Mouse (Mus musculus): Measurements from ENCODE around the gene Tubb4b. TPM values are rescaled to one million over a fixed set of nuclear protein-coding genes. Genes with fewer than 3 reads are reported as not detected.

Gene Tubb4b
- polyA plus RNA-seq (2014; fragmentation: Nextera tagmentation; extraction: Ambion mirVana): 524 and 576 TPM in 2 replicates

DNA sequence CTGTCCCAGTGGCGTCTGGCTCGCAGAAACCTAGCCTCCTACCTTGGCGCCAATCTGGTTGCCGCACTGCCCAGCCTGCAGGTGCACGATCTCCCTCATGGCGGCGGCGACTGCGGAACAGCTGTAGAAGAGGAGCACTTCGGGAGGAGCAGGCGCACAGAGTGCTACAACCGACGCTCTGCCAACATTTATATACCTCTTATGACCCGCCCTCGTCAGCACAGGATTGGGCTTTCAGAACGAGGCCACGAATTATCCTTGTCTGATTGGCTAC, at the start of gene Tubb4b:
Gene Tubb4b (minus strand): TSS at position 211 of the 274 bp plus-strand sequence.
- Histone ChIP-seq H3K4me1 (replicated peaks; ENCODE audit: control insufficient read depth, insufficient read depth, low read length) (peaks cover 9% of the 10 kb centered on the region), H3K4me3 (ENCODE audit: low read depth, low read length) (peak within 1 kb of the TSS; percentile 88), H3K36me3 (ENCODE audit: control insufficient read depth, insufficient read depth, low read length) (peaks cover 9% of the 10 kb centered on the region; the same call in 1 of the 2 replicates), H3K4me2 (ENCODE audit: low read length) (peak within 1 kb of the TSS; percentile 74), H3K27me3 (replicated peaks; ENCODE audit: control insufficient read depth, insufficient read depth, low read length) (no peaks in the 10 kb centered on the region), H3K9ac (ENCODE audit: low read length) (peak within 1 kb of the TSS; percentile 82), H3K9me3 (ENCODE audit: control insufficient read depth, low read length) (no peaks in the 10 kb centered on the region), H3K27ac (ENCODE audit: low read depth) (peak within 1 kb of the TSS; percentile 94)
- ATAC-seq (replicated peaks; ENCODE audit: low FRiP score, low TSS enrichment, low read depth) (no peak), DNase-seq (ENCODE audit: low spot score) (no peak)
- 0% methylated on average over 17 of the region's 17 CpGs for WGBS

- Histone ChIP-seq H3K27ac (ENCODE audit: low read depth) (peak overlapping the region; percentile 20; the same call in 1 of the 2 replicates), H3K9me3 (ENCODE audit: control insufficient read depth, low read length) (no peaks in the 10 kb centered on the region), H3K9ac (ENCODE audit: low read length) (peak overlapping the region; percentile 83), H3K4me3 (ENCODE audit: low read depth, low read length) (peak overlapping the region; percentile 91), H3K36me3 (ENCODE audit: control insufficient read depth, insufficient read depth, low read length) (peaks cover 71% of the 10 kb centered on the region), H3K4me1 (replicated peaks; ENCODE audit: control insufficient read depth, insufficient read depth, low read length) (peaks cover 24% of the 10 kb centered on the region), H3K4me2 (ENCODE audit: low read length) (peak overlapping the region; percentile 98), H3K27me3 (replicated peaks; ENCODE audit: control insufficient read depth, insufficient read depth, low read length) (no peaks in the 10 kb centered on the region)
- no peak for ATAC-seq (replicated peaks; ENCODE audit: low FRiP score, low TSS enrichment, low read depth)
- DNase-seq (ENCODE audit: low spot score): no peak
- 33% methylated on average over 16 of the region's 16 CpGs for WGBS
These were observed 48.5 kb upstream of the Tubb4b start for GRCm38 (mm10) chr2:25273010-25273409.

- Histone ChIP-seq H3K4me2 (ENCODE audit: low read length) (peak overlapping the region; percentile 98), H3K27me3 (replicated peaks; ENCODE audit: control insufficient read depth, insufficient read depth, low read length) (no peaks in the 10 kb centered on the region), H3K4me1 (replicated peaks; ENCODE audit: control insufficient read depth, insufficient read depth, low read length) (peaks cover 24% of the 10 kb centered on the region), H3K4me3 (ENCODE audit: low read depth, low read length) (peak overlapping the region; percentile 91), H3K9me3 (ENCODE audit: control insufficient read depth, low read length) (no peaks in the 10 kb centered on the region), H3K27ac (ENCODE audit: low read depth) (peak overlapping the region; percentile 20; the same call in 1 of the 2 replicates), H3K36me3 (ENCODE audit: control insufficient read depth, insufficient read depth, low read length) (peaks cover 66% of the 10 kb centered on the region), H3K9ac (ENCODE audit: low read length) (peak overlapping the region; percentile 83)
- ATAC-seq (replicated peaks; ENCODE audit: low FRiP score, low TSS enrichment, low read depth): peak; percentile 77
- DNase-seq (ENCODE audit: low spot score): no peak
- under 1% methylated on average over 29 of the region's 29 CpGs for WGBS
These were observed 48.0 kb upstream of the Tubb4b start for GRCm38 (mm10) chr2:25272515-25272914.

GRCm38 (mm10) chr2:25271827-25272511, 47.5 kb upstream of the Tubb4b start, which contains the start of the genes Ssna1 and Anapc2:
Gene Ssna1 (minus strand): TSS chr2:25272438.
Gene Anapc2 (plus strand): TSS chr2:25272478.
- Histone ChIP-seq H3K4me2 (ENCODE audit: low read length) (peak within 1 kb of the TSS; percentile 98), H3K27ac (ENCODE audit: low read depth) (peak within 1 kb of the TSS; percentile 70), H3K4me1 (replicated peaks; ENCODE audit: control insufficient read depth, insufficient read depth, low read length) (peaks cover 25% of the 10 kb centered on the region), H3K36me3 (ENCODE audit: control insufficient read depth, insufficient read depth, low read length) (peaks cover 61% of the 10 kb centered on the region), H3K27me3 (replicated peaks; ENCODE audit: control insufficient read depth, insufficient read depth, low read length) (no peaks in the 10 kb centered on the region), H3K9me3 (ENCODE audit: control insufficient read depth, low read length) (no peaks in the 10 kb centered on the region), H3K9ac (ENCODE audit: low read length) (peak within 1 kb of the TSS; percentile 83), H3K4me3 (ENCODE audit: low read depth, low read length) (peak within 1 kb of the TSS; percentile 91)
- peak; percentile 96 for ATAC-seq (replicated peaks; ENCODE audit: low FRiP score, low TSS enrichment, low read depth)
- under 1% methylated on average over 47 of the region's 55 CpGs for WGBS
- DNase-seq (ENCODE audit: low spot score): peak; percentile 100

DNA sequence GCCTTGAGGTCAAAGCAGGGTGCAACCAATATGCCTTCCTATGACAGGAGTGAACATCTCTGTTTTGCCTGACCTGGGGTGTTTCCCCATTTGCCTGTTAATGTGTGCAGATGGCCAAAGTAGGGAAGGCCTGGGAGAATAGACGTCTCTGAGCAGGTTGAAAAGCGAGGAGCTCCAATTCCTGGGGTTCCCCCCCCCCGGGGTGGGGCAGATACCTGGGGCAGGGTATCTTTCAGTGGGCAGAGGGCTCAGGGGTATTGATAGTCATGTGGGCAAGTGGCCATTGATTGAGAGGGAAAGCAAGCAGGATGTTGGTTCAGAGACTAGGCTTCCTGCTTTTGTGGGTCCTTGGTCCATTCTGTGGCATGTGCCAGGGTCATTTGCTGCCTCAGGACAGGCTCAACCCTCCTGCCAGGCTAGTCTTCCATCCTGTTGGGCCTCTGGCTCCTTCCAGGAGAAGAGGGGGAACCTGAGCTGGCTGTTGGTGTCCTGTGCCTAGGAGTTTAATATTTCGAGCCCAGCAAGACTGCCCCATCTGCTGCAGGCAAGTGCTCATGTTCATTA, 43.3 kb upstream of the Tubb4b start:
- H3K4me3 ChIP-seq (ENCODE audit: low read depth, low read length): no peak overlapping the region
- H3K36me3 ChIP-seq (ENCODE audit: control insufficient read depth, insufficient read depth, low read length): peaks cover 24% of the 10 kb centered on the region
- H3K9me3 ChIP-seq (ENCODE audit: control insufficient read depth, low read length): no peaks in the 10 kb centered on the region
- H3K9ac ChIP-seq (ENCODE audit: low read length): 0 out of 2 replicates have a peak overlapping the region, but pooled peaks have one; percentile 20
- peaks cover 32% of the 10 kb centered on the region for H3K4me1 ChIP-seq (replicated peaks; ENCODE audit: control insufficient read depth, insufficient read depth, low read length)
- no peak overlapping the region for H3K4me2 ChIP-seq (ENCODE audit: low read length)
- no peak overlapping the region for H3K27ac ChIP-seq (ENCODE audit: low read depth)
- DNase-seq (ENCODE audit: low spot score): no peak
- peaks cover 10% of the 10 kb centered on the region; the same call in 1 of the 2 replicates for H3K27me3 ChIP-seq (replicated peaks; ENCODE audit: control insufficient read depth, insufficient read depth, low read length)
- ATAC-seq (replicated peaks; ENCODE audit: low FRiP score, low TSS enrichment, low read depth): no peak
- WGBS: 67% methylated on average over 4 of the region's 4 CpGs

DNA sequence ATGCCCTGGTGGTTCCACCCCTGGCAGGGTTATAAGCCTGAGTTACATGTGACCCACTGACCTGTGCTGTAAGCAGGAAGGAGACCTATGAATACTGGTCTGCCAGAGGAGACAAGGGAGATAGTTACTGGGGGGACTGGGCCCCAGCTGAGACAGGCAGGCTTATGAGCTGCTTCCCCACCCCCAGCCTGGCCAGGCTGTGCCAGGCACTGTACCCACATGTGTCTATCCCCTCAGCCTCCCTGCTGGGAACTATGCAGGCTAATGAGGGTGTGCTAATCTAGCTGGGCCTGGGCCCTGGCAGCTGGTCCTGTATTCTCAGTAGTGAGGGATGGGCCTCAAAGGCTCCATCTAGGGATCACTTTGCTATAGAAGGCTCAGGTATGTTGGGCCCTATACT, 42.7 kb upstream of the Tubb4b start:
- ATAC-seq (replicated peaks; ENCODE audit: low FRiP score, low TSS enrichment, low read depth) (no peak), DNase-seq (ENCODE audit: low spot score) (no peak)
- H3K4me3 ChIP-seq (ENCODE audit: low read depth, low read length): no peak overlapping the region
- peaks cover 10% of the 10 kb centered on the region; the same call in 1 of the 2 replicates for H3K27me3 ChIP-seq (replicated peaks; ENCODE audit: control insufficient read depth, insufficient read depth, low read length)
- peaks cover 24% of the 10 kb centered on the region for H3K36me3 ChIP-seq (ENCODE audit: control insufficient read depth, insufficient read depth, low read length)
- H3K9ac ChIP-seq (ENCODE audit: low read length): 0 out of 2 replicates have a peak overlapping the region, but pooled peaks have one; percentile 20
- H3K9me3 ChIP-seq (ENCODE audit: control insufficient read depth, low read length): no peaks in the 10 kb centered on the region
- no peak overlapping the region for H3K4me2 ChIP-seq (ENCODE audit: low read length)
- H3K27ac ChIP-seq (ENCODE audit: low read depth): no peak overlapping the region
- peaks cover 32% of the 10 kb centered on the region for H3K4me1 ChIP-seq (replicated peaks; ENCODE audit: control insufficient read depth, insufficient read depth, low read length)

DNA sequence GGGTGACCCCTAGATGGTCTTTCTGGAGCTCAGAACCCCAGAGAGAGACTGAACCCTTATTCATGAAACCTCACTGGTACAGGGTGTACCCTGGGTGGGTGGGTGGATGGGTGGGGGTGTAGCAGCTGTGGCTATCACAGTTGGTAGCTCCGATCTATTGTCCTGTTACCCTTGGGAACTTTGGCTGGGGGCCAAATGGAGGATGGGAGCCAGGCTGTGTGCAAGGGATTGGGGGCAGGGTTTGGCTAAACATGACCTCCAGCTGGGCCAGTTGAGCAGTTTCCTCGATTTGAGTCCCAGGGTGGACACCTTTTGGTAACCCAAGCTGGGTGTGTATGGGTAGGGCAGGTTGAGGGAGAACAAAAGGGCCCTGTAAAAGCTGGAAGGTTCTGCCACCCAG, 42.2 kb upstream of the Tubb4b start:
- Histone ChIP-seq H3K27me3 (replicated peaks; ENCODE audit: control insufficient read depth, insufficient read depth, low read length) (peaks cover 10% of the 10 kb centered on the region; the same call in 1 of the 2 replicates), H3K4me1 (replicated peaks; ENCODE audit: control insufficient read depth, insufficient read depth, low read length) (peaks cover 32% of the 10 kb centered on the region), H3K36me3 (ENCODE audit: control insufficient read depth, insufficient read depth, low read length) (peaks cover 24% of the 10 kb centered on the region), H3K9ac (ENCODE audit: low read length) (no peak overlapping the region), H3K9me3 (ENCODE audit: control insufficient read depth, low read length) (no peaks in the 10 kb centered on the region), H3K4me3 (ENCODE audit: low read depth, low read length) (no peak overlapping the region), H3K4me2 (ENCODE audit: low read length) (0 out of 2 replicates have a peak overlapping the region, but pooled peaks have one; percentile 27), H3K27ac (ENCODE audit: low read depth) (no peak overlapping the region)
- 56% methylated on average over 2 of the region's 2 CpGs for WGBS
- DNase-seq (ENCODE audit: low spot score) (no peak), ATAC-seq (replicated peaks; ENCODE audit: low FRiP score, low TSS enrichment, low read depth) (no peak)

DNA sequence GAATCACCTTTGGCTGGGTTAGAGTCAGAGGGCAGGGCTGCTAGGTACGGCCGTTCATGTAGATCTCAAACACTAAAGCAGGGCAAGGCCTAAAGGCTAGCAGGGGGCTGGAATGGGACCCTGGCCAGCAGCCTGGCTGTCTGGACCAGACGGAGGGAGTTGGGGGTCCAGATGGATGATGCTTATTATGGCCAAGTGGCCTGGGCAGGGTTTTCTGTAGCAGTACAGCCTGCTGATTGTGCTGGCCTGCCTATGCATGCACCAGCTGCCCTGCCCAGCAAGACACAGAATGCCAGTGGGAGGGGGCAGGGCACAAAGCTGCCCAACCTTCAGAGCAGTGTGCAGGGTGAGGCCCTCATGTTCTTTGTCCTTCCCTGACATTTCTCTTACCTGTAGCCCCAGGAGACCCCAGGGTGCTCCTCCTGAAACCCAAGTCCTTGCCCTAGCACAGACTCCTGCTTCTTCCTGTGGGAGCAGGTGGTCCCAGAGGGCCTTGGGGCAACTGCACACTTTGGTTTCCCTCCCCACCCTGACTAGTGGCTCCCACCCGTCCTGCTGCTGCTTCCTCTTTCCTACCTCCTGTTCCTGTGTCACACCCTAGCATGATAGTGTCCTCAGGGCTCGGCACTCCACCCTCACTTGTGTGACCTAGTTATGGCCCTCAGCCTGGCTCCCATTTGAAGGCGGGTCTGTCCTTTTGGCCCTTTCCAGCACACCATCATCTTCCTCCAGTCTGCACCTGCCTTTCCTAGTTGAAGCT, 41.6 kb upstream of the Tubb4b start:
- Histone ChIP-seq H3K4me2 (ENCODE audit: low read length) (peak overlapping the region; percentile 27), H3K9ac (ENCODE audit: low read length) (0 out of 2 replicates have a peak overlapping the region, but pooled peaks have one; percentile 11), H3K9me3 (ENCODE audit: control insufficient read depth, low read length) (no peaks in the 10 kb centered on the region), H3K4me1 (replicated peaks; ENCODE audit: control insufficient read depth, insufficient read depth, low read length) (peaks cover 26% of the 10 kb centered on the region), H3K27ac (ENCODE audit: low read depth) (no peak overlapping the region), H3K4me3 (ENCODE audit: low read depth, low read length) (no peak overlapping the region), H3K27me3 (replicated peaks; ENCODE audit: control insufficient read depth, insufficient read depth, low read length) (peaks cover 10% of the 10 kb centered on the region; the same call in 1 of the 2 replicates), H3K36me3 (ENCODE audit: control insufficient read depth, insufficient read depth, low read length) (peaks cover 24% of the 10 kb centered on the region)
- WGBS: 69% methylated on average over 6 of the region's 6 CpGs
- ATAC-seq (replicated peaks; ENCODE audit: low FRiP score, low TSS enrichment, low read depth): no peak
- DNase-seq (ENCODE audit: low spot score): no peak

Measured in intestine, embryonic 14.5 days (tissue).